Mouse (Mus musculus) limb, embryonic 10.5 days (tissue): ENCODE results near the gene Heatr3. TPM values are rescaled to one million over a fixed set of nuclear protein-coding genes. Genes with fewer than 3 reads are reported as not detected.

Experiments used
- DNase-seq: peaks from one replicate; pipeline ENCODE4 v3.0.0-alpha.2; 2017; ENCODE audit warnings: low spot score
- H3K27ac ChIP-seq: fragments of 300-500 bp; sonication (generic); 2 replicates; pipeline ENCODE4 v1.5.1; 2016; ENCODE audit warnings: mild to moderate bottlenecking
- H3K27me3 ChIP-seq: fragments of 300-500 bp; sonication (generic); 2 replicates; pipeline ENCODE4 v1.6.1; 2016; ENCODE audit warnings: low read depth, mild to moderate bottlenecking; ENCODE audit not compliant: poor library complexity, severe bottlenecking
- H3K36me3 ChIP-seq: fragments of 300-500 bp; sonication (generic); 2 replicates; pipeline ENCODE4 v1.6.1; 2016; ENCODE audit warnings: mild to moderate bottlenecking, moderate library complexity
- H3K4me1 ChIP-seq: fragments of 300-500 bp; sonication (generic); 2 replicates; pipeline ENCODE4 v1.6.1; 2016
- H3K4me3 ChIP-seq: fragments of 300-500 bp; sonication (generic); 2 replicates; pipeline ENCODE4 v1.5.1; 2016; ENCODE audit warnings: mild to moderate bottlenecking, moderate library complexity
- H3K9me3 ChIP-seq: fragments of 300-500 bp; sonication (generic); replicated peaks from 2 replicates; pipeline ENCODE4 v1.6.1; 2016; ENCODE audit warnings: mild to moderate bottlenecking
- WGBS: fragments of 180-500 bp; shearing (Covaris S2); methylation state at CpG from one replicate; pipeline ENCODE4 v1.1.7; 2016; 5-methylcytosine and 5-hydroxymethylcytosine counted together
- polyA plus RNA-seq: library from polyadenylated mRNA; unstranded; fragments of >200 nt; fragmentation: Nextera tagmentation; extraction: Ambion mirVana; gene quantifications from 2 replicates; pipeline ENCODE4 v1.2.1, GENCODE M21; 2016

The Heatr3 gene
- polyA plus RNA-seq, 1 experiment from 2014 or later: 52.1 TPM

DNA sequence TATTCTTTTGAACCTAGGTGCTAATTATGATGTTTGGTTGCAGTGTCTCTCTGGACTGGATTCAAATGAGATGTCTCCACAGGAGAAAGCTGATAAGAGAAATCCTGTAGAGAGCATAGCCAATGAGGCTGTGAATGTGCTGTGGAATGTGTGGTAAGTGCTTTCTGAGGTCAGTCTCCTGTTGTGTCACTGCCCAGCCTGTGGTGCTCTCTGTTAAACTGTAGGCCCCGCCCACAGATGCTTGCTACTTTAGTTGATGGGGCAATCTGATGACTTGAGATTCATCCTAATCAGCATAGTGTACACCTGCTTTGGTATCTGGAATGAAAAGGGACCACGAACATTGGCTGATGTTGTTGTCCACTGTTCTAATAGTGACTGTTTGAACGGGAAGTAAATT lies 4.0 kb downstream of the Heatr3 start:
- Histone ChIP-seq H3K4me1 (peaks cover 14% of the 10 kb centered on the region), H3K4me3 (no peak overlapping the region), H3K27ac (no peak overlapping the region), H3K36me3 (peaks cover 66% of the 10 kb centered on the region), H3K27me3 (no peaks in the 10 kb centered on the region), H3K9me3 (no peaks in the 10 kb centered on the region)
- no peak for DNase-seq
- WGBS: 94% methylated on average over 3 of the region's 3 CpGs

DNA sequence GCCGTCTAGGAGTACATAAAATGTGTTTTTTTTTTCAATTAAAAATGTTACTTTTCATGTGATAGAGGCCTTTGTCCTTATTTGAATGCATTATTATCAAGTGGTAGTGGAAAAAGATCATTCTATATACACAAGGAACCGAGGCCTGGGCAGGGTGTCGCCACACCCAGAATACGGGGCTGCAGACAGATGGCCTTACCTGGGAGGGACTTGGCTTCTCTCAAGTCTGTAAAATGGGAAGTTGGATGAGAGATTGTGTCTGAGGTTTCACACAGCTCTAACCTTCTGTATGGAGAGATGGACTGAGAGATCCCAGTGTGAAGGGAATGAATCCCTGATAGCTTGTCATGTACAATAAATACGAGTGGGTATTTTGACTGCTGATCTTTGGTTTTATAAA lies 6.4 kb downstream of the Heatr3 start:
- no peaks in the 10 kb centered on the region for H3K27me3 ChIP-seq
- no peak for DNase-seq
- peaks cover 88% of the 10 kb centered on the region for H3K36me3 ChIP-seq
- no peak overlapping the region for H3K27ac ChIP-seq
- 89% methylated on average over 5 of the region's 5 CpGs for WGBS
- H3K4me1 ChIP-seq: no peaks in the 10 kb centered on the region
- no peak overlapping the region for H3K4me3 ChIP-seq
- no peaks in the 10 kb centered on the region for H3K9me3 ChIP-seq

DNA sequence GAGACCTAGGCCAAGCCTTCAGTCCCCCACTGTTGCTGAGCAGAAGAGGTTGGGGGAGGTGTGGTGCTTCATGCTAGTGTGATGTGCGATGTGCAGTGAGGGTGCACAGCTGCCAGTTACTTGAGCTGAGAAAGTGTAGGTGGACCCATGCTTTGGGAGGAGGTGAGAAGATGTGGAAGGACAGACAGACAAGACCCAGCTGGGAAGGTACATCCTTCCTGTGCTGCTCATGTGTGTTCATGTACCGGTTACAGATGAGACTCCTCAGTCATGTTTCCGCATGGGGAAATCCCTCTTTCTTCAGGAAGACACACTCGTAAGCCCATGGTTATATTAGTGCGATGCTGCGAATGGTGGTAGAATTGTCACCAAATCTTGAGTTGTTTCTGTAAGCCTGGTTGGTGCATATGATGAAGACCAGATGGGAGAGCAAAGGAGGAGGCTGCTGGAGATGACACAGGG lies 13.3 kb downstream of the Heatr3 start:
- H3K27me3 ChIP-seq: no peaks in the 10 kb centered on the region
- no peaks in the 10 kb centered on the region for H3K4me1 ChIP-seq
- peaks cover 90% of the 10 kb centered on the region for H3K36me3 ChIP-seq
- no peak overlapping the region for H3K4me3 ChIP-seq
- DNase-seq: no peak
- WGBS: 96% methylated on average over 6 of the region's 6 CpGs
- H3K9me3 ChIP-seq: no peaks in the 10 kb centered on the region
- H3K27ac ChIP-seq: no peak overlapping the region

DNA sequence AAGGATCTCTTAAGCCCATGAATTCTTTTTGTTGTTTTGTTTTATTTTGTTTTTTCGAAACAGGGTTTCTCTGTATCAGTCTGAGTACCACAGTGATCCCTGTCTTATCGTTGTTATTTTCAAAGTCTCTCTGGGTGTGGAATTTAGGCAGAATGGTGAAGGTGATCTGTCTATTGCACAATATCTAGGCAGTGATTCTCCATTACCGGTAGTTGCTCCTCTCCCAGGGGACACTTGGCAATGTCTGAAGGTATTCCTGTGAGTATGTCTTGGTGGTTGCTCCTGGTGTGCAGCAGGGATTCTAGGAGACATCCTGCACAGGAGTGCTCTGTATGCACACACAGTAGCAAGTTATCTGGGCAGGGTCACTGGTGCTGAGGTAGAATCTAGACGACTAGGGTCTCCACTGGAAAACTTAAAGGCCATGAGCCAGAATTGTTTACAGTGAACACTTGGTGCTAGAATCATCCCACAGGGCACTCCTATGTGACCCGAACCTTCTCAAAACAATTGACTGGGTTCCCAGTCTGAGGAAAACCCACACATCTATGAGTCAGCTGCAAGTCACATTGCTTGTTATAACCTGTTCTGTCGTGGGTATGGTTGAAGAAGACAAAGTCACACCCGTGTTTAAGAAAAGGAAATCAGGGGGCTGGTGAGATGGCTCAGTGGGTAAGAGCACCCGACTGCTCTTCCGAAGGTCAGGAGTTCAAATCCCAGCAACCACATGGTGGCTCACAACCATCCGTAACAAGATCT lies 22.8 kb downstream of the Heatr3 start:
- H3K9me3 ChIP-seq: no peaks in the 10 kb centered on the region
- H3K4me3 ChIP-seq: no peak overlapping the region
- no peak for DNase-seq
- H3K27ac ChIP-seq: no peak overlapping the region
- peaks cover 95% of the 10 kb centered on the region for H3K36me3 ChIP-seq
- no peaks in the 10 kb centered on the region for H3K4me1 ChIP-seq
- WGBS: 92% methylated on average over 10 of the region's 10 CpGs
- no peaks in the 10 kb centered on the region for H3K27me3 ChIP-seq

DNA sequence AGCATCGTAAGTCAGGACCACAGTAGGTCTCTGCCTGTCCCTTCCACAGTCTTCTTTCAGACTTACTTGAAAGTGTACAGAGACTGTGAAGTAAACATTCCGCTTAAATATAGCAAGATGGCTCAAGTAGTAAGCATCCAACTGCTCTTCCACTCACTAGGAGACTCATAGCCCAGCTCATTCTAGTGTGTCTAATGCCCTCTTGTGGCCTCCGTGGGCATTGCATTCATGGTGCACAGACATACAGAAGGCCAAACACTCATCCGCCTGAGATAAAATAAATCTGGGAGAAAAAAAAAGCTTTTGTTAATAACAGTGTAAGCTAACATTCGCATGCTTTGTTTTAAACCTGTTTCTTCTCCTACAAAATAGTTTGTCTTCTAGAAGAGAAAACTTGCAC lies 23.8 kb downstream of the Heatr3 start:
- Histone ChIP-seq H3K4me1 (no peaks in the 10 kb centered on the region), H3K27ac (no peak overlapping the region), H3K27me3 (no peaks in the 10 kb centered on the region), H3K9me3 (no peaks in the 10 kb centered on the region), H3K4me3 (no peak overlapping the region), H3K36me3 (peaks cover 94% of the 10 kb centered on the region)
- WGBS: 74% methylated on average over 5 of the region's 5 CpGs
- DNase-seq: peak; percentile 79

DNA sequence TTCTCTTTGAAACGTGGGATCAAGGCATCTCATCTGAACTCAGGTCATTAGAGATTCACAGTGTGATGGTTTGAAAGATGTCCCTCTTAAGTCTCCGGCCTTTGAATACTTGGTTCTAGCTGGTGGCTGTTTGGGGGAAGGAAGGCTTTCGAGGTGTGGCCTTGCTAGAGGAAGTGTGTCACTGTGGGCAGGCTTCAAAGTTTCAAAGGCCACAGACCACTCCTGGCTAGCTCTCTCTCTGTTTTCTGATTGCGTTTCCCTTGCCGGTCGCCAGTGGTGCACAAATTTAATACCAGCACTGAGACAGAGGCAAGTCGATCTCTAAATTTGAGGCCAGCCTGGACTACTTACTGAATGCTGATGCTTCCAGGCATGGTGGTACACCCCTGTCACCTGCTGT lies 37.6 kb downstream of the Heatr3 start:
- no peaks in the 10 kb centered on the region for H3K9me3 ChIP-seq
- WGBS: 92% methylated on average over 7 of the region's 7 CpGs
- H3K27ac ChIP-seq: no peak overlapping the region
- no peaks in the 10 kb centered on the region for H3K27me3 ChIP-seq
- no peaks in the 10 kb centered on the region for H3K4me1 ChIP-seq
- peaks cover 24% of the 10 kb centered on the region for H3K36me3 ChIP-seq
- DNase-seq: no peak
- H3K4me3 ChIP-seq: no peak overlapping the region

DNA sequence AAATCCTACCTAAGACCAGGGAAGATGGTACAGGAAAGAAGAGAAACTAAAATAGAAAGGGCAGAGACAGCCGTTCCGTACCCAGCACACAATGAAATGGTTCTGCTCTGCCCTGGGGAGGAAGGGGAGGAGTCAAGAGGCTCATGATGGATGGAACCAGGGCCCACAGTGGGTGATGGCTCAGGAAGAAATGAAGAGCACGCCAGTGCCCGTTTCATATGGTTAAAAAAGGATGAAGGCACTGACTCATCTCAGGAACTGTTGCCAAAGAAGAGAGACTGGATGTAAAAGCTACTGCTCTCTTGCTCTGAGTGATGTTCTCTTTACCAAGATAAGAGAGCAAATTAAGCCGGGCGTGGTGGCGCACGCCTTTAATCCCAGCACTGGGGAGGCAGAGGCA lies 39.6 kb downstream of the Heatr3 start:
- DNase-seq: no peak

DNA sequence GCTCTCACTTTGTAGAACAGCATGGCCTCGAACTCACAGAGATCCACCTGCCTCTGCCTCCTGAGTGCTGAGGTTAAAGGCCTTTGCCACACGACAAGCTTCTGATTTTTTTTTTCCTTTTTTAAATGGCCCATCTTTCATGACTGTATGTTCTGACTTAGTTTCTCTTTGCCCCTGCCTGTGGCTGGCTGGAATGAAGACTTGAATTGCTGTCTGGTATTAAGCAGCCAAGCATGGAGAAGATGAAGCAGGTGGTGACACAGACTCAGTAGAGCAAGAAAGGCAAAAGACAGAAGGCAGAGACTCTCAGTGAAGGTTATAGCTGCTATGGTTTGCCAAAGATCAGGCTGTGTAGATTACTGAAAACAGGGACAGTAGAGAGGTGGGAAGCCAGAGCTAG lies 45.5 kb downstream of the Heatr3 start:
- 84% methylated on average over 2 of the region's 2 CpGs for WGBS

More for the DNA sequence above, 39.6 kb downstream of the Heatr3 start:
- H3K4me1 ChIP-seq: no peaks in the 10 kb centered on the region
- no peak overlapping the region for H3K27ac ChIP-seq
- 90% methylated on average over 8 of the region's 8 CpGs for WGBS
- H3K9me3 ChIP-seq: no peaks in the 10 kb centered on the region
- H3K27me3 ChIP-seq: no peaks in the 10 kb centered on the region
- H3K4me3 ChIP-seq: no peak overlapping the region
- peaks cover 6% of the 10 kb centered on the region for H3K36me3 ChIP-seq

DNA sequence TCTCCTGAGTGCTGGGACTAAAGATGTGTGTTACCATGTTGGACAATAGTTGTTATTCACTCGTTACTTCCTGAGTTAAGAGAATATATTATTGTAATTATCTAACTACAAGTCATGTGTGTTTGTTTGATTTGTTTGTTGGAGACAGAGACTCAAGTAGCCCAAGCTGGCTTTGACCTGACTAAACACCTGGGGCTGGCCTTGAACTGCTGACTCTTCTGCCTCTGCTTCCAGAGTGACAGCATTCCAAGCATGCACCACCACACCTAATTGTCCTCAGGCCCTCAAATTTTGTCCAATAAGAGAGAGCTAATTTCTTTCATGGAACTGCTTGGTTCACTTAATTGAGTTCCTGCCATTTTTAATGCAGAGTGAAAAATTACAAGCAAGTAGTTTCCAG lies 47.3 kb downstream of the Heatr3 start:
- Histone ChIP-seq H3K27ac (no peak overlapping the region), H3K27me3 (no peaks in the 10 kb centered on the region), H3K4me3 (no peak overlapping the region), H3K9me3 (no peaks in the 10 kb centered on the region), H3K4me1 (no peaks in the 10 kb centered on the region), H3K36me3 (no peaks in the 10 kb centered on the region)
- WGBS: 81% methylated on average over 1 of the region's 1 CpGs
- no peak for DNase-seq

More for the DNA sequence above, 45.5 kb downstream of the Heatr3 start:
- Histone ChIP-seq H3K4me1 (no peaks in the 10 kb centered on the region), H3K27ac (no peak overlapping the region), H3K27me3 (no peaks in the 10 kb centered on the region), H3K36me3 (no peaks in the 10 kb centered on the region), H3K4me3 (no peak overlapping the region), H3K9me3 (no peaks in the 10 kb centered on the region)
- DNase-seq: no peak

DNA sequence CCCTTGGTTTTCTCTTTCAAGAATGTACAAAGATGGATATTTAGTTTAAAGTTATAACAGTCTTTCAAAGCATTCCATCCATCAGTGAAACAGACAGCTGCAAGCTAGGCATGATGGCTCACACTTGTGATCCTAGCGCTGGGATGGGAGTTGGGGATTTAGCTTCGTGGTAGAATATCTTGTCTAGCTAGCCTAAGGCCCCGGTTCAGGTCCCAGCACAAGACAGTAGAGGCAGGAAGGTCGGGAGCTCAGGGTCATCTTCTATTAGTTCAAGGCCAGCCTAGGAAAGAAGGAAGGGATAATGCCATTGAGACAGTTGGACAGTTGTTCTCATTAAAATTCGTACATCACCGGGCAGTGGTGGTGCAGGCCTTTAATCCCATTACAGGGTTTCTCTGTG lies 48.1 kb downstream of the Heatr3 start:
- H3K4me1 ChIP-seq: no peaks in the 10 kb centered on the region
- WGBS: 90% methylated on average over 6 of the region's 6 CpGs
- no peak overlapping the region for H3K27ac ChIP-seq
- no peak overlapping the region for H3K4me3 ChIP-seq
- no peak for DNase-seq
- H3K27me3 ChIP-seq: no peaks in the 10 kb centered on the region
- H3K36me3 ChIP-seq: no peaks in the 10 kb centered on the region
- no peaks in the 10 kb centered on the region for H3K9me3 ChIP-seq

DNA sequence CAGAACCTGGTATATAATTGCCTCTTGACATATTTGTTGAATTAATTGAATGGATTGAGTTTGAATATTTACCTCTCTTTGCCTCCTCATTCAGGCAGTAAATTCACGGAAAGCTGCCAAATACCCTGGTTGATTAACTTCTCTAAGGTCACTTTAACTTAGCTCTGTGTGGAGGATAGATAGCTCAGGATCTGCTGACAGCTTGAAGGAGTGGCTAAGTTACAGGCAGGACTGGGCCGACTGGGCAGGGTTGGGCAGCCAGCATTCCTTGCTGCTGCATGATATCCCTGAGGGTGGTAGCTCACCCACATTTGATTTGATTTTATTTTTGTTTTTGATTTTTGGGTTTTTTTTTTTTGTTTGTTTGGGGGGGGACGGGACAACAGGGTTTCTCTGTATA lies 59.7 kb downstream of the Heatr3 start:
- Histone ChIP-seq H3K4me1 (peaks cover 27% of the 10 kb centered on the region), H3K36me3 (peaks cover 6% of the 10 kb centered on the region), H3K4me3 (no peak overlapping the region), H3K9me3 (no peaks in the 10 kb centered on the region), H3K27me3 (no peaks in the 10 kb centered on the region), H3K27ac (no peak overlapping the region)
- 60% methylated on average over 3 of the region's 3 CpGs for WGBS
- DNase-seq: no peak

DNA sequence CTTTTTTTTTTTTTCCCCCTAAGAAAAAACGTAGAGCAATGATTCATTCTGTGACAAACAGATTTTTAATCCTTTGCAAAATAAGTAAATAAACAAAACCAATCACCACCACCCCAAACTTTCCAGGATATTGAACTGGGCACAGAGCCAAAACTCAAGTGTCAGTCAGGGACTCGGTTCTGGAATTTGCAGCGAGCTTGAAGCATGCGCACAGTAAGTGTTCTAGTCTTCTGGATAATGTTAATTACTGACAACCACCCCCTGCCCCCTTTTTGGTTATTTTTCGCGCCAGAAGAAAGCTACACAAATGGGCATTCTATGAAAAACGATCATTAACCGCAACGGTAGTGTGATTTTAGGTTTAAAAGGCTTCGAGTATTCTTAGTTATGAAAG lies 60.9 kb downstream of the Heatr3 start:
- peak overlapping the region; percentile 96 for H3K4me3 ChIP-seq
- H3K36me3 ChIP-seq: peaks cover 16% of the 10 kb centered on the region
- DNase-seq: no peak
- WGBS: under 1% methylated on average over 10 of the region's 10 CpGs
- H3K27ac ChIP-seq: peak overlapping the region; percentile 96
- H3K4me1 ChIP-seq: peaks cover 26% of the 10 kb centered on the region
- no peaks in the 10 kb centered on the region for H3K27me3 ChIP-seq
- no peaks in the 10 kb centered on the region for H3K9me3 ChIP-seq

DNA sequence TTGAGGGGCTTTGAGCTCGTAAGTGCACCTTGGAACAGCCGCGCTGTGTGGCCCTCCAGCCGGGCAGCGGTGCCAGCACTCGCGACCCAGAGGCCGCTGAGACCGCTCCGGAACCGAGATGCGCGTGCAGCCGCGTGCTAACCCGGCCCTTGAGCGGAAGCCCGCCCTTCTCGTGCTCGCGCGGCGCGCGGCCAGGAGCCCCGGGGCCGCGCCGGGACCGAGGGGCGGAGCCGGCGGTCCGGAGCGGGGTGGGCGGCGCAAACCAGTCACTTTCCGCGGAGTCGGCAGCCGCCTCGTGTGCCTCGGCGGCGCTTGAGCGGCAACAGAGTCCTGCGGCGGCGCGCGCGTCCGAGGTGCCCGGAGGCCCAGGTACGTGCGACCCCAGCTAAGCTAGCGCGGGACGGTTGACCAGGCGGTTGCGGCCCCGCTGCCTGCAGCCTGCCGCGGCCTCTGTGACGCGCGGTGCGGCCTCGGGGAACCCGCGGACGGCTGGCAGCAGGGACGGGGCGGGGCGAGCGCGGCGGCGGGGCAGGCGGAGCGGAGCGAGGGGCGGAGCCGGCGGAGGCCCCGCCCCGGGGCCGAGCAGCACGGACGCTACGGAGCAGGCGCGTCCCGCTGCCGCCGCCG lies 61.4 kb downstream of the Heatr3 start, which contains the start of gene Tent4b:
Gene Tent4b (plus strand): TSS at position 269 of the 627 bp plus-strand sequence.
- H3K9me3 ChIP-seq: no peaks in the 10 kb centered on the region
- under 1% methylated on average over 92 of the region's 97 CpGs for WGBS

More for the DNA sequence above, 61.4 kb downstream of the Heatr3 start, which contains the start of gene Tent4b:
- Histone ChIP-seq H3K27me3 (no peaks in the 10 kb centered on the region), H3K4me1 (peaks cover 28% of the 10 kb centered on the region), H3K4me3 (peak within 1 kb of the TSS; percentile 96), H3K27ac (peak within 1 kb of the TSS; percentile 96), H3K36me3 (peaks cover 16% of the 10 kb centered on the region)
- peak; percentile 95 for DNase-seq
